Mouse (Mus musculus) embryonic facial prominence, embryonic 14.5 days (tissue): ENCODE data around the gene Scyl1. TPM values are rescaled to one million over a fixed set of nuclear protein-coding genes. Genes with fewer than 3 reads are reported as not detected.
A peak's percentile ranks its signal among the peaks of the same experiment; 100 is the strongest.

Experiments
- ATAC-seq: fragments of 200-750 bp; cut with Nextera tagmentation; 2 replicates; pipeline ENCODE4 v1.8.0; 2017; ENCODE audit warnings: low read depth, moderate number of reproducible peaks, moderate TSS enrichment
- DNase-seq: peaks from one replicate; pipeline ENCODE4 v3.0.0-alpha.2; 2015; ENCODE audit warnings: low spot score
- H3K27ac ChIP-seq: fragments of 300-500 bp; sonication (generic); replicated peaks from 2 replicates; pipeline ENCODE4 v1.5.1; 2014; ENCODE audit warnings: low read depth, mild to moderate bottlenecking, low read length, moderate library complexity
- H3K27me3 ChIP-seq: fragments of 300-500 bp; sonication (generic); replicated peaks from 2 replicates; pipeline ENCODE4 v1.6.1; 2014; ENCODE audit warnings: low read length; ENCODE audit not compliant: control insufficient read depth, insufficient read depth
- H3K36me3 ChIP-seq: fragments of 300-500 bp; sonication (generic); 2 replicates; pipeline ENCODE4 v1.6.1; 2014; ENCODE audit warnings: low read length, mixed read lengths; ENCODE audit not compliant: control insufficient read depth, insufficient read depth
- H3K4me1 ChIP-seq: fragments of 300-500 bp; sonication (generic); 2 replicates; pipeline ENCODE4 v1.6.1; 2014; ENCODE audit warnings: antibody characterized with exemption, low read length; ENCODE audit not compliant: control insufficient read depth, insufficient read depth
- H3K4me2 ChIP-seq: fragments of 300-500 bp; sonication (generic); 2 replicates; pipeline ENCODE4 v1.6.1; 2014; ENCODE audit warnings: low read depth, mild to moderate bottlenecking, low read length, moderate library complexity, mixed read lengths
- H3K4me3 ChIP-seq: fragments of 300-500 bp; sonication (generic); 2 replicates; pipeline ENCODE4 v1.5.1; 2014; ENCODE audit warnings: low read depth, mild to moderate bottlenecking, low read length
- H3K9ac ChIP-seq: fragments of 300-500 bp; sonication (generic); 2 replicates; pipeline ENCODE4 v1.6.1; 2014; ENCODE audit warnings: low read depth, mild to moderate bottlenecking, low read length, moderate library complexity, mixed read lengths
- H3K9me3 ChIP-seq: fragments of 300-500 bp; sonication (generic); 2 replicates; pipeline ENCODE4 v1.6.1; 2016; ENCODE audit warnings: low read length; ENCODE audit not compliant: control insufficient read depth
- WGBS: fragments of 180-500 bp; shearing (Covaris S2); extraction: QIAGEN DNeasy Blood & Tissue Kit; methylation state at CpG from one replicate; pipeline ENCODE4 v1.1.7; 2014; 5-methylcytosine and 5-hydroxymethylcytosine counted together
- polyA plus RNA-seq: library from polyadenylated mRNA; unstranded; fragments of >200 nt; fragmentation: Nextera tagmentation; extraction: Ambion mirVana; gene quantifications from 2 replicates; pipeline ENCODE4 v1.2.1, GENCODE M21; 2014

Gene Scyl1
- polyA plus RNA-seq, 1 experiment from 2014 or later: 79.8 TPM

- H3K27me3 ChIP-seq: no peaks in the 10 kb centered on the region
- peak within 1 kb of the TSS; percentile 92 for H3K27ac ChIP-seq
- H3K4me3 ChIP-seq: peak within 1 kb of the TSS; percentile 98
- peak; percentile 67 for DNase-seq
- peaks cover 33% of the 10 kb centered on the region for H3K4me1 ChIP-seq
- no peaks in the 10 kb centered on the region for H3K9me3 ChIP-seq
- H3K36me3 ChIP-seq: peaks cover 47% of the 10 kb centered on the region
- ATAC-seq: no peak; the same call in 1 of the 2 replicates
- H3K4me2 ChIP-seq: peak within 1 kb of the TSS; percentile 98
- 10% methylated on average over 42 of the region's 49 CpGs for WGBS
- peak within 1 kb of the TSS; percentile 99 for H3K9ac ChIP-seq
Measured at GRCm38 (mm10) chr19:5725767-5726515, 45.3 kb downstream of the Scyl1 start, which contains the start of gene Ehbp1l1. Ehbp1l1 (minus strand) TSS chr19:5726317.

DNA sequence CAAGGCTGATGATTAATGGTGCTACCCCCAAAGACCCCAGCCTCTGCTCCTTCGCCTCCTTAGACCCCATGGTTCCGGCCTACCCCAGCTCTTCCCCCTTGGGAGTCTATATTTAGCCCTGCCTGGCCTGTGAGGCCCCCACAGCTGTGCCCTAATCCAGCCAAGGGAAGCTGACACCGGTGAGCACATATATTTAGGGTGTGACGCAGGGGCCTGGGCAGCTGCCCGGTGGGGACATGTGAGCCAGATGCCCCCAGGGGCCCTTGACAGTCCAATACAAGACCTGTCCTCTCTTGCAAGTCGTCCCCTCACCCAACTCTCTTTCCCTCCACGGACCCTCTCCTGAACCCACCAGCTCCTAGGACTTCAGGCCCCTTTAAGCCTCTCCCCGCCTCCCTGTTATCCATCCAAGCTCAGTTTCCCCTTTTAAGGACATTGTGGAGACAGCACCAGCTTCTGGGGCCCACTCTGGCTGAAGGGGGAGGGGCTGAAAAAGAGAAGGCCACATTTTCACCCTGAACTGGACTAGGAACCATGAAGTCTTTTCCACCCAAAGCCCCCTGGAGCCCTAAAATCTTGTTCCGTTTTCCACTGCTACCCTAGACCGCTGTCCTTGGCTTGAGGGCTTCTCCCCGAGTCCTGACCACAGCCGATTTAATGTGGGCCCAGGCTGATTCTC is 46.1 kb downstream of the Scyl1 start:
- Histone ChIP-seq H3K4me1 (peaks cover 30% of the 10 kb centered on the region), H3K4me3 (peak overlapping the region; percentile 42), H3K27ac (peak overlapping the region; percentile 77), H3K9me3 (no peaks in the 10 kb centered on the region), H3K27me3 (no peaks in the 10 kb centered on the region), H3K4me2 (peak overlapping the region; percentile 98), H3K36me3 (peaks cover 51% of the 10 kb centered on the region), H3K9ac (peak overlapping the region; percentile 58)
- 60% methylated on average over 12 of the region's 12 CpGs for WGBS
- ATAC-seq: peak; percentile 44
- DNase-seq: peak; percentile 77

DNA sequence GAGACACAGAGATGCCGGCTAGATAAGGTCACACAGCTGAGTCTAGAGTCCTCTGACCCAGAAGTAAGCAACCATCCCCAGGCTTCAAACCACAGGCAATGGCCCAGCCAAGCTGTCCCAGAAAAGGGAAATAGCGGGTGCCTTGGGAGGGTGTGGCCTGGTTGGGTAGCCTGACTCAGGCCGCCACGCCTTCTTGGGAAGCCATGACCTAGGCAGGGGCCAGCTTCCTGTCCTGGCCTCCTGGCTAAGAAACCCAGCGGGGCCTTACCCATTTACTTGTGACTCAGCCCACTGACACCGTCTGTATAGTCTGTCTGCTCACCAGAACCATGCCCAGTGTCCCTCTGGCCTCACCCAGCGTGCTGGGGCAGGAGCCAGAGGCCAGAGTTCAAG is 46.7 kb downstream of the Scyl1 start:
- Histone ChIP-seq H3K4me1 (peaks cover 30% of the 10 kb centered on the region), H3K9ac (peak overlapping the region; percentile 58), H3K27me3 (no peaks in the 10 kb centered on the region), H3K36me3 (peaks cover 56% of the 10 kb centered on the region), H3K27ac (peak overlapping the region; percentile 75), H3K9me3 (no peaks in the 10 kb centered on the region), H3K4me2 (peak overlapping the region; percentile 98), H3K4me3 (peak overlapping the region; percentile 42)
- WGBS: 69% methylated on average over 7 of the region's 7 CpGs
- ATAC-seq (no peak), DNase-seq (no peak)

DNA sequence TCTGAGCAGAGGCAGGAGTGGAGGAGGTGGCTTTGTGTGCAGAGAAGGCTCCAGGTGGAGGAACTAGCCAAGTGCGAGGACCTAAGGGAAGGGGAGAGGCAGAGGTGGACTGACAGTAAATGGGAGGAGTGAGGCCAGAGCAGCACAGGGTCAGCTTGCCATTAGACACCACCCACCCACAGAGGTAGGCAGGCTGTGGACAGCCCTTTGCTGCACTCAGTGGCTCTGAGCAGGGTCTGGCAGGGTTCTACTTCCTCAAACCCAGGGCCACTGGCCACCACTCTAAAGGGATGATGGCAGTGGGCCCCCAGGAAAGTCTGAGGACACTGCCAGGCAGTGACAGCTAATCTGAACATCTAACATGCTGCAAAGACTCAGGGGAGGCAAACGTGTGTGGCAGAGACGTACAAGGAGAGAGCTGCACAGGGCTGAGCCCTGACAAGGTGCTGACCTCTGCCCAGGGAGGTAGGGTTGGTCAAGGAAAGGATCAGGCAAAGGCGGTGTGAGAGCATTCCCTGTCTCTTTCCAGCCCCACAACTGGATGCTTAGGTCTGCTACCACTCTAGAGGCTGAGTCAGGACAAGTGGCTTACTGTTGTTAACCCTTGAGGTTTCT is 47.2 kb downstream of the Scyl1 start:
- Histone ChIP-seq H3K9me3 (no peaks in the 10 kb centered on the region), H3K9ac (peak overlapping the region; percentile 45; the same call in 1 of the 2 replicates), H3K4me2 (peak overlapping the region; percentile 98), H3K4me1 (peaks cover 30% of the 10 kb centered on the region), H3K36me3 (peaks cover 61% of the 10 kb centered on the region), H3K27me3 (no peaks in the 10 kb centered on the region), H3K27ac (no peak overlapping the region), H3K4me3 (peak overlapping the region; percentile 42; the same call in 1 of the 2 replicates)
- 62% methylated on average over 4 of the region's 4 CpGs for WGBS
- no peak for DNase-seq
- no peak for ATAC-seq

- no peak overlapping the region for H3K9ac ChIP-seq
- no peak overlapping the region for H3K27ac ChIP-seq
- peaks cover 68% of the 10 kb centered on the region for H3K36me3 ChIP-seq
- no peak overlapping the region for H3K4me3 ChIP-seq
- H3K27me3 ChIP-seq: no peaks in the 10 kb centered on the region
- peaks cover 24% of the 10 kb centered on the region for H3K4me1 ChIP-seq
- no peaks in the 10 kb centered on the region for H3K9me3 ChIP-seq
- DNase-seq (no peak), ATAC-seq (no peak)
- WGBS: 83% methylated on average over 7 of the region's 7 CpGs
- H3K4me2 ChIP-seq: no peak overlapping the region
Measured at GRCm38 (mm10) chr19:5722848-5723425, 48.3 kb downstream of the Scyl1 start.

GRCm38 (mm10) chr19:5721233-5721632 is 50.0 kb downstream of the Scyl1 start:
- no peaks in the 10 kb centered on the region for H3K27me3 ChIP-seq
- ATAC-seq (no peak), DNase-seq (no peak)
- 91% methylated on average over 6 of the region's 6 CpGs for WGBS
- H3K36me3 ChIP-seq: peaks cover 67% of the 10 kb centered on the region
- H3K4me3 ChIP-seq: no peak overlapping the region
- peaks cover 9% of the 10 kb centered on the region for H3K4me1 ChIP-seq
- H3K9me3 ChIP-seq: no peaks in the 10 kb centered on the region
- H3K9ac ChIP-seq: no peak overlapping the region
- no peak overlapping the region for H3K27ac ChIP-seq
- H3K4me2 ChIP-seq: no peak overlapping the region

DNA sequence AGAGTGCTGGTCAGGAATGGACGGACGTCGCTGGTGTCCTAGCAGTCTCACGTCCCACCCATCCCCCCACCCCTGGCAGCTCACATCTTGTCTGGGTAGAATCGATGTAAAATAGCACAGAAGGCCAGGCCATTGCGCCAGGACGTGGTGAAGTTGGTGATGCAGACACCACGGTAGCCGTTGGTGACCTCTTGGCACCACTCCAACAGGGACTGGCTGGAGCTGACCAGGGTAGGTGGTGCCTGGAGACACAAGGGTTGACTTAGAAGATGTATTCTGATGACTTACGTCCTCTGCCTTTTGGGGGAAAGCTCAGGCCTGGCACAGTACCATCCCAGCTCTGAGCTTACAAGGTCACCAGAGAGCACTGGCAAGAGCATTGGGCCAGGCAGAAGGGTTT is 54.3 kb downstream of the Scyl1 start:
- Histone ChIP-seq H3K4me3 (no peak overlapping the region), H3K4me1 (peaks cover 11% of the 10 kb centered on the region; the same call in 1 of the 2 replicates), H3K9me3 (no peaks in the 10 kb centered on the region), H3K27me3 (no peaks in the 10 kb centered on the region), H3K4me2 (no peak overlapping the region), H3K9ac (no peak overlapping the region), H3K36me3 (peaks cover 70% of the 10 kb centered on the region), H3K27ac (no peak overlapping the region)
- DNase-seq: no peak
- WGBS: 63% methylated on average over 10 of the region's 10 CpGs
- ATAC-seq: no peak
